Mouse (Mus musculus): Measurements from ENCODE around the gene Epb41.

Epb41 gene

GRCm38 (mm10) chr4:132043726-132044125, 31.4 kb downstream of the Epb41 start:
- no peak for DNase-seq

GRCm38 (mm10) chr4:132041471-132042332, 33.4 kb downstream of the Epb41 start:
- DNase-seq: no peak

GRCm38 (mm10) chr4:132039975-132040645, 35.0 kb downstream of the Epb41 start:
- DNase-seq: peak; percentile 56

GRCm38 (mm10) chr4:132039521-132039920, 35.6 kb downstream of the Epb41 start:
- no peak for DNase-seq

- no peak for DNase-seq
These were observed 36.3 kb downstream of the Epb41 start for GRCm38 (mm10) chr4:132038809-132039208.

- DNase-seq: no peak
These were observed 37.1 kb downstream of the Epb41 start for GRCm38 (mm10) chr4:132037991-132038390.

GRCm38 (mm10) chr4:132037137-132037536, 38.0 kb downstream of the Epb41 start:
- no peak for DNase-seq

- DNase-seq: no peak
These were observed 40.9 kb downstream of the Epb41 start for GRCm38 (mm10) chr4:132034242-132034641.

- DNase-seq: no peak
These were observed 41.9 kb downstream of the Epb41 start for GRCm38 (mm10) chr4:132033183-132033582.

- no peak for DNase-seq
These were observed 45.0 kb downstream of the Epb41 start for GRCm38 (mm10) chr4:132029851-132030741.

GRCm38 (mm10) chr4:132027806-132028205, 47.3 kb downstream of the Epb41 start:
- DNase-seq: no peak

GRCm38 (mm10) chr4:132027167-132027566, 48.0 kb downstream of the Epb41 start:
- DNase-seq: no peak

GRCm38 (mm10) chr4:132025738-132026527, 49.2 kb downstream of the Epb41 start:
- DNase-seq: no peak

- no peak for DNase-seq
These were observed 49.9 kb downstream of the Epb41 start for GRCm38 (mm10) chr4:132025264-132025663.

GRCm38 (mm10) chr4:132023816-132024215, 51.3 kb downstream of the Epb41 start:
- DNase-seq: no peak

GRCm38 (mm10) chr4:132022639-132023038, 52.5 kb downstream of the Epb41 start:
- no peak for DNase-seq

- no peak for DNase-seq
These were observed 53.2 kb downstream of the Epb41 start for GRCm38 (mm10) chr4:132021883-132022282.

GRCm38 (mm10) chr4:132018547-132018946, 56.6 kb downstream of the Epb41 start:
- no peak for DNase-seq

- DNase-seq: no peak
These were observed 59.7 kb downstream of the Epb41 start for GRCm38 (mm10) chr4:132015374-132015773.

GRCm38 (mm10) chr4:132011619-132012018, 63.5 kb downstream of the Epb41 start:
- no peak for DNase-seq

GRCm38 (mm10) chr4:132010416-132010815, 64.7 kb downstream of the Epb41 start:
- DNase-seq: no peak

- no peak for DNase-seq
These were observed 66.9 kb downstream of the Epb41 start for GRCm38 (mm10) chr4:132008191-132008590.

Data from lung, postnatal 10 days (tissue).